Mouse (Mus musculus): Measurements from ENCODE around the gene Clec4n. TPM values are rescaled to one million over a fixed set of nuclear protein-coding genes. Genes with fewer than 3 reads are reported as not detected.

The Clec4n gene
- total RNA-seq (2023), result 1 to 10 TPM; 2.8 to 3.2 TPM

GRCm38 (mm10) chr6:123229644-123230043 lies at the start of gene Clec4n:
Clec4n (plus strand) TSS chr6:123229843.

GRCm38 (mm10) chr6:123261555-123262161 lies 32.0 kb downstream of the Clec4n start, which contains the start of gene Clec4d:
Clec4d (plus strand) TSS chr6:123262111.

GRCm38 (mm10) chr6:123289753-123290152 lies 60.1 kb downstream of the Clec4n start, which contains the start of gene Clec4e:
Clec4e (minus strand) TSS chr6:123289870.

Other genes starting within 250 kb of the Clec4n start
- gene Clec4a4, start 239.5 kb upstream of the Clec4n start, total RNA-seq (2023), result 1 to 10 TPM; 1.1 to 1.3 TPM
- 1 to 10 TPM; 3.0 to 7.4 TPM for gene Clec4b1, start 179.9 kb upstream of the Clec4n start, total RNA-seq (2023)
- 100 to 1,000 TPM; 214 to 245 TPM for gene Clec4a2, start 123.4 kb upstream of the Clec4n start, total RNA-seq (2023)
- 10 to 100 TPM in 1 of 2 experiments, 1 to 10 TPM in 1; 9.6 to 11.9 TPM for gene Clec4b2, start 57.0 kb upstream of the Clec4n start, total RNA-seq (2023)
- 100 to 1,000 TPM; 127 to 139 TPM for gene Clec4d, start 32.3 kb downstream of the Clec4n start, total RNA-seq (2023)
- 100 to 1,000 TPM; 198 to 237 TPM for gene Clec4e, start 60.0 kb downstream of the Clec4n start, total RNA-seq (2023)
- gene Vmn2r19, start 78.5 kb downstream of the Clec4n start, total RNA-seq (2023), result not detected
- not detected for gene Vmn2r20, start 188.3 kb downstream of the Clec4n start, total RNA-seq (2023)